Mouse (Mus musculus) heart, adult 11 months (tissue): ENCODE results near the gene Entpd3.

ENCODE experiments used
- DNase-seq: peaks from one replicate; pipeline ENCODE4 v3.0.0; 2022

Gene Entpd3

DNA sequence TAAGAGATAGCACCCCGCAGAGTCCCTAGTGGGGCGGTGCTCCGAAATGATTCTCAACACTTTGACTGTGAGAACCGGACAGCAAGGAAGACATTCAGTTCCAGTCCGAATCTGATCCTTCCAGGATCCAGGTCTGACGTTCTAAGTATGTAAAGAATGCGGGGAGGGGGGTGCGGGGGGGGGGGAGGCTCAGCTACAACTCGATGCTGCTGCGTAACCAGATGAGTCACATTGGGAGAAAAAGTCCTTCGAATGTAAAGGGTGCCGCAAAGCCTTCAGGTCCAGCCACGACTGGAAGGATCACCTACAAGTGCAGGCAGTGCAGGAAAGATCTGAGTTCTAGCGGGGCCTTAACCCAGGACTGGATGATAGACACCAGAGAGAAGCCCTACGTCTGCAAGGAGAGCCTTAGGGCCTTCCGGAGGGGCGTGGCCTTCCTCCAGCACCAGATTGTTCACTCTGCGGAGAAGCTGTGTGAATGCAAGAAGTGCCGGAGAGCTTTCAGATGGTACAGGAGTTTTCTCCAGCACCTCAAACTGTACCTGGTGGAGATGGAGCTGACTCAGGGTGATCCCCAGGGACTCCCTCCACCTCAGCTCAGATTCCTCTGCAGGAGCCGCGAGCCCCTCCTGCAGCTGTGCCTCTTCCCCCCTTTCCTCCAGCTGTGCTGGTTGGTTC, 42.5 kb downstream of the Entpd3 start:
- peak; percentile 96 for DNase-seq

DNA sequence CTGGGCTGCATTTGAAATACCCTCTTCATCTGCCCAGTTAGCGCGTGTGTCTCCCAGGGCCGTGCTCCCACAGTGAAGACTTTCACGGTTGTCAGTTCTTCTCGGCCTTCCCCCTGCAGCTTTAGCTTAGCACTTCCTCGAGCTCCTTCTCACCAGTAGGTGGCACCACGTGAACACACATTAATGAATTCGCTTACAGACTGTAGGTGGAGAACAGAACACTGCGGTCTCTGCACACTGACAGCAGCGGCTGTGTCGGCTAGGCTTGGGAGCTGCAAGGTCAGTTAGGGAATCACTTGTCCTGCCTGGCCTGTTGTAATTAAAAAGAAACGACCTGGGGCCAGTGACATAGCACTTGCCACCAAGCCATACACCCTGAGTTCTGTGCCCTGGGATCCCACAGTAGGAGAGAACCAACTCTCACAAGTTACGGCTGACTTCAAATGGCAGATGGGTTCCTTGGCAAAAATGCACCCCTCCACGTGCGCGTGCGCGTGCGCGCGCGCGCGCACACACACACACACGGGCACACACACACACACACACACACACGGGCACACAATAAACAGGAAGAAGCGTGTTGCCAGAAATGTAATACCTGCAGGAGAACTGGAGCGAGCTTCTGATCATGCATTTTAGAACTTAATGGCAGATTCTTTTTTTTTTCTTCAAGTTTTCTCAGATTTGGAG, 43.1 kb downstream of the Entpd3 start:
- peak; percentile 98 for DNase-seq

DNA sequence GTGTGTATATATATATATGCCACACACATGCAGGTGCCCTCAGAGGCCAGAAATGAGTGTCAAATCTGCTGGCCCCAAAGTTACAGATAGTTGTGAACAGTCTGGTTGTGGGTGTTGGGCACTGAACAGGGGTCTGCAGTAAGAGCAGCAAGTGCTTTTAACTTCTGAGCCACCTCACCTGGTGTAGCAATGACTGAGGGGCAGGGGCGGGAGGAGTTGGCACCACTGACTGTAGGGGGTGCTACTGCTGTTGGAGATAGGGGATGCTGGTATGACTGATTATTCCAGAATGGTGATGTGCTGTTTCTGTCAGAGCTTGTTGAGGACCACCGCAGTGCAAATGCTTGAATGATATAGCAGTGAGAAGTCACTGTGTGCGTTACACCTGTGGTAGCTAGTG, 43.7 kb downstream of the Entpd3 start:
- DNase-seq, result no peak

DNA sequence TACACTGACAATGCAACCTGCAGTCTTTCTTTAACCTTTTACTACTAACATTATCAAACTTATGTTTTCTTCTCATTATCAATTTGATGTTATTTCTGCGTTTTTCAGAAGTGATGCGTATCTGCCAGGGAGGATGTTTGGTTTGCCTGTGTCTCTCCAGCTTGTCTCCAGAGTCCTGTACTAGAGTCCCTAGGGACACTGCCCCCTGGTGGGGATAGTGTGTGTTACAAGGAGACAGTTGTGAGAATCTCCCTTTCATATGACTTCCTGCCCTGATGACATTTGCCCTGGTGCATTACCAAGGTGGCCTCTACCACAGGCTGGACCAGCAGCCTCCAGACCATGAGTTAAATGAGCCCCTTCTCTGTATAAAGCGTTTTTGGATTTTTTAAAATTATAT, 46.9 kb downstream of the Entpd3 start:
- peak; percentile 93 for DNase-seq

DNA sequence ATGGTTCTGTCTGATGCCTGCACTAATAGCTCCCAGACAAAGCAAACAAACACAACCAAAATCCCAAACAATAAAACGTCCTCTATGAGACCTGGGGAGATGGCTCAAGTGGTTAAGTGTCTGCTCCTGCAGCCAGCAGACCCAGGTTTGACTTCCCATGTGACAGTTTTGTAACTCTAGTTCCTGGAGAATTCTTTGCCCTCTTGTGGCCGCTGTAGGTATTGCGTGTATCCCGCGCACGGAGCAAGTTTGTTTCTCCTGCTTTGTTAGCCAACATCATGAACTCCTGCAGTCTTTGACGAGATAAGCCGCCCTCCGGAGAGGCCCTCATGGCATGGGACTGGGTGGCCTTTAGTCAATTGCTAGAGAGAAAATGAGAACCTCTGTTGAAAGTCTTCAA, 51.9 kb downstream of the Entpd3 start:
- peak; percentile 92 for DNase-seq

DNA sequence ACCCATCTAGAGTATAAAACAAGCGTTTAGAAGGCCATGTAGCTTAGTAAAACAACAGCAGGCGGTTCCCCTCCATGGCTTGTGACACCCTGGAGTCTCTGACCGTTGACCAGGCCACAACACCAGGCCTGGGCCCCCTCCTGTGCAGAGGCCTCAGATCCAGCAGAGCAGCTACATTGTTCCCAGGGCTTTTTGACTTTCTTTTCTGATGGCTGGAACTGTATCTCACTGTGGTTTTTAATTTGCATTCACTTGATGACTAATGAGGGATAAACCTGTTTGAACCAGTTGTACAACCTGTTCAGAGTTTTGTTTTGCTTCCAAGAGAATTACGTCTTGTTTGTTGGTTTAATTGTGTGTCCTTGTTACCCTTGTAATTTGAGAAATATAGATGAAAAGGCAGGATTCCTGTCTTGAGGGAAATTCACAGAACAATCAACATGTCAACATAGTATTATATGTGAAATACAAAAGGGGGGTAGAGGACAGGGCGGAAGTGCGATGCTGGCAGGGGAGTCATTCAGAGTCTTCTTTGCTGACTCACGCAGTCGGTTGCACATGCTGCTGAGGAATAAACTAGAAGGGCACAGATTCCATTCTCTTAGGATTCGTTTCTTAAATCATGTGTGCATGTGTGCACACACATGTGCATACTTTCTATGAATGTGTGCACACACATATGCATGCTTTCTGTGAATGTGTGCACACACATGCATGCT, 53.9 kb downstream of the Entpd3 start:
- no peak for DNase-seq

DNA sequence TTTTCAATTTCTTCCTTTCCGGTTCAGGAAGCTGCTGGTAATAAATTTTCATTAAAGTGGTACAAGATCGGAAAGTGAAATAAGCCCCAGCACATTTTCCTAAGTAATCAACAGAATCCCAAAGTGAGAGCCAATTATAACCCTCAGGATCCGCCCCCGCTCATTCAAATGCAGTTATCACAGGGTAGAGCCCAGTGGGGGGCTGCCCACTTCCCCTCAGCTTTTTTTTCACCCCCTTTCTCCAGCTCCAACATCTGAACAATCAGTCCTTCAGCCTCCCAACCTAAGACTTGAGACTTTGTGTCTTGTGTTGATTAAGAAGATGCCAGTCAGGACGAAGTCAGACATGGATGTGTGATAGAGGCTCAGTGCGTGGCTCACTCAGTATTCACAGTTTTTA, 55.2 kb downstream of the Entpd3 start:
- no peak for DNase-seq

DNA sequence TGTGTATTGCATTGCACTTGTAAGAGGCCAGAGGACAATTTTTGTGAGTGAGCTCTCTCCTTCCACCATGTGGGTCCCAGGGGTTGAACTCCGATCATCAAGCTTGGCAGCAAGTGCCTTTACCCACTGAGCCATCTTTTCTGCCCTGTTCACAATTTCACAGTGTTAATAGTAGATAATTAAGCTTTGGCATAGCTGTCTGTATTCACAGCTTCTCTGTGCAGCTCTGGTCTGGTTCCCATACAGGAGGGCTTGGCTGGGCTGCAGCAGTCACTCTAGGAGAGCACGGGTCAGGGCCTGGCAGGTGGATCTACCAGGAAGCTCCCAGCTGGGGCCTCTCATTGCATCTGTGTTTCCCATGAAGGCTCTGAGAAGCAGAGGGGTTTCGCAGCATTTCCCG, 55.7 kb downstream of the Entpd3 start:
- no peak for DNase-seq

DNA sequence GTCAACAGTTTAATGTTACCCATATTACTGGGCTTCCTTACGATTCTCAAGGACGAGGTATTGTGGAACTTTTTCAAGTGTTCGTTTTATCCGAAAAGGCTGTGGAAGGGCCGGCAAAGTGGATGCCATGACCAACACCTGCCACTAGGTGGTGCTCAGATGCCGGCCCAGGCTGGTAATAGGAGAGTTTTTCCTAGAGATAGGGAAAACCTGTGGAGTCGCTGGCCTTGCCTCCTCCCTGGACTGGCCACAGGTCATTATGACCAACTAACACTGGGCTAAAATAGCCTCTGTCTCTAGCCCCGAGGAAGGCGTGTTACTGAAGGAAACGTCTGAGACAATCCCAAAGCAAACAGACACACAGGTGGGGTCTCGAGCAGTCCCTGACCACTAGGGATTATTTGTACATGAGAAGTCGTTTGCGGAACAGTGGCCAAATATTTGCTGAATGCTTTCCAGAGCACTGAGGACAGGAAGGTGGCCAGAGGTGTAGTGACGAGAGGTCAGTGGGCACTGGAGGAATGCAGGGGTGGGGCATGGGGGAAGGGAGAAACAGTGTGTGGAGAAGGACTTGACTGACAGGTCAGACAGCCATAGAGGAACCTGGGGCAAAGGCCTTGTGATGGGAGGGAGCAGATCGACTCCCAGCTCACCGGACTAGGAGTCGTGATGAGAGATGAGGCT, 62.0 kb downstream of the Entpd3 start:
- DNase-seq, result peak; percentile 95

DNA sequence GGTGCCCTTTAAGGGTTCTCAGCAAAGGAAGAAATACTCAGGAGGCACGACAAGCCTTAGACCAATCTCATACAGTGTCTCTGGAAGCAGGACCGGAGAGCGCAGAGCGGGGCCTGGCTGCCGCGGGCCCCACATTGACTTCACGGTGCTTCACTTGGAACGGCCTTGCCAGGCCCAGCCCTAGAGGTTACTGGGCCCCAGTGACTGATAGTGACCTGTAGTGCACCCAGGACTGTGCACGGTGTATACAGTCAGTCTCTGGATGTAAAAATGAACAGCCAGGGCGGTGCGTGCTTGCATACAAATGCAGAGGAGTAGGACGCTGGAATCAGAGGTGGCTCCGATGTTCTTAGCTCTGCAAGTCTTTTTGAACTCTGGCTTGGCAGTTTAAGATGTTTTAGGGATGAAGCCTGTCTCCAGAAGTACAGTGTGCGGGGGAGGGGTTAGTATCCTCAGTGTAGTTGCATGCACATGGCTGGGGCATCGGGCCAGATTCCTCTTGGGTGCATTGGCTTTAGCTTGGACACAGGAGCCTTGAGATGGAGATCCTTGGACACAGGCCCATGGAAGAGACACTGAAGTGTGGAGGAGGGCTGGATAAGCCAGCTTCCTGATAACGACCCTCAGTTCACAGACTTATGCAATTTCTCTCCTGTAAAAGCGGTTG, 62.7 kb downstream of the Entpd3 start:
- DNase-seq, result peak; percentile 91

DNA sequence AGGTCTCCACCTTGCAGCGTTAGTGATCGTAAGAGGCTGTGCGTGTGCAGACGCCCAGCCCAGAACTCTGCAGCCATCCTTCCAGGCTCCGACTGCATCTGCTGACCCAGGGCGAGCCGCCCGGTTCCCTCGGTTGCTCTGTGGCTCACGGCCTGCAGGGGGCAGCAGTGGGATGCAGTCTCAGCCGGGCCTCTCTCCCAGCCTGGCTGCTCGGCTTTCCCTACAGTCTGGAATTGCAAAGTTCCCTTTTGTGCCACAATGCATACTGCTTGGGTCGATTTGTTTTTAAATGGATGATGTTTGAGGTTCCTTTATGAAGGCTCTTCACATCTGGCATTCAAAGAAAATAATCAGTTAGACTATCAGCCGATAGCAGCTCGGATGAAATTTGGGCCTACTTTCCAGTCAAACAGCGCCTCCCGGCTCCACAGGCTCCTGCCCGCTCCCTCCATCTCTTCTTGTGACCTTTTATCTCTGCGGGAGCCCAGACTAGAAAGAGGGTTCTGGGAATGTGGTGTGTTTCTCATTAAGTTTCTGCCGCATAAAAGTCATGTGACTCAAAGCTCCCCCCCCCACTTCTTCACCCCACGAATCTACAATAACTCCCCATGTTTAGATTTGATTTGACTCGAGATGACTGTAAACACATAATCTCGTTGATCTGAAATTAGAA, 63.4 kb downstream of the Entpd3 start:
- DNase-seq, result peak; percentile 98

DNA sequence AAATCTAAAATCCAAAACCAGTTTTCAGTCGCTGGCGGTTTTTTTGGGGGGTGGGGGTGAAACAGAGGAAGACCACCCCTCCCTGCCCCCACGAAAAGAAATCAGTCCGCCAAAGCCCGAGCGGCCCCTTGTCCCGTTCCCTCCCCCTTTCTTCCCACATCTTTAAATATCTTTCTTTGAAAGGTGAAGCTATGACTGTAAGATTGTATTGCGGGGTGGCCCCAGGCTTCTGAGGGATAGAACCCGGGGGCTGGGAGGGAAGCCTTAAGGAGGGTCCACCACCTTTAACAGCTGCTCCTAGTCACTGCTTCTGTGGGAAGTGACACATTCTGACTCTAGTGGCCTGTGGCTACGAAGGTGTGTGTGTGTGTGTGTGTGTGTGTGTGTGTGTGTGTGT, 63.9 kb downstream of the Entpd3 start:
- no peak for DNase-seq

DNA sequence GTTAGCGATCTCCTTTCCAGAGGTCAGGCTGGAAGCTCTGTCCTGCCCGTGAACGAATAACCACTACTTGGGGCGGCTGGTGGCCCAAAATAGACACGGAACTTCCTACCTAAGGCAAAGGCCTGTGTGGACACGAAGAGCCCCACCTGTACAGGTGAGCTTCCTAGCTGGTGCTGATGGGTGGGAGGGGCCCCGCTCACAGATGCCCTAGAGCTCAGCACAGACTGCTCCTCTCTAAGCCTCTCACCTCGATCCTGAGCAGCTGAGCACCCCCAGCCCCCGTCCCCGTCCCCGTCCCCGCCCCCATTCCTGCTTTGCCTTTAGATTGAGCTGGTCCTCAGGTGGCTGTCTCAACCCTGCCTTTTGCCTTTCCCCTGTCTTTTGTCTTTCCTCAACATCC, 64.3 kb downstream of the Entpd3 start:
- DNase-seq, result no peak

DNA sequence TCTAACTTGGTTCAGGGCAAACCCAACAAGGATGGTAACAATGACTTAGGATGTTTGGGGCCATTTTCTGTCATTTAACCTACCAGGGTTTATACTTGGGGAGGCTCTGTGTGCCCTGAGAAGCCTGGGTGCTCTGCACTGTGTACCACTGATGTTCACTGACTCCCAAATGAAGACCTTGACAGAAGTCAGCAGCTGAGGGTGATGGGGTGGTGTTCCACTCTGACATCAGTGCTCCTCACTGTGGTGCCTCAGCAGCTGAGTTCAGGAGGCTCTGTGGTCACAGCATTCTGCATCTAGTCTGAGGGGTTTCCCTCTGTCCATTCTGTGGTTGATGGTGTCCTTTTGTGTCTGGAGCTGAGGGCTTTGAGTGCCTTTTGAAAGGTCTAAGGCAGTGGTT, 71.4 kb downstream of the Entpd3 start:
- no peak for DNase-seq

DNA sequence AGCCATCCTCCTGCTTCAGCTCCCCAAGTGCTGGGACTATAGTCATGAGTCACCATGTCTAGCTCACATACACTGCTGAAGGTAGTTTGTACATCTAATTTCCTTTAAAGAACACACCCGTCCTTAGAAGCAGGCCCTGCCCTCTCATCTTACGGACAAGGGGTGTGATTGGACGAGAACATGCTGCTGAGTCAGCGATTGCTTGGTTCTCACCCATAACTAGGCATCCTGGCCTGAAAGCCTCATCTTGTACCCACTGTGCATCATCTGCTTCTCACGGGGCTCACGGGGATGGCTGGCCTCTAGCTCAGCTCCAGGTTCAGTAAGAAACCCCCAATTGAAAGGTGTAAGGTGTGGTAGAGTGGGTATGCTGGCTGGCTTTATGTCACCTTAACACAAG, 74.4 kb downstream of the Entpd3 start:
- peak; percentile 17 for DNase-seq
